Mouse (Mus musculus) ES-E14 (cell line): ENCODE results near the gene Nf2.

Experiments
- CHD2 ChIP-seq: IDR thresholded peaks from 2 replicates; pipeline ENCODE4 v1.6.1; 2014; ENCODE audit warnings: mild to moderate bottlenecking, low read depth, low read length, inconsistent platforms
- ZC3H11A ChIP-seq: IDR thresholded peaks from 2 replicates; pipeline ENCODE4 v1.6.1; 2012; ENCODE audit warnings: low read depth, mild to moderate bottlenecking, inconsistent platforms, low read length, borderline replicate concordance

GRCm38 (mm10) chr11:4754867-4755266 is 94.5 kb downstream of the Nf2 start:
- TF ChIP-seq ZC3H11A (no peak), CHD2 (no peak)
